Mouse (Mus musculus) cerebellum, adult 9-11 months (tissue): ENCODE data around the gene Pde11a.

Source experiments
- DNase-seq: peaks from one replicate; pipeline ENCODE4 v3.0.0; 2022

The Pde11a gene

DNA sequence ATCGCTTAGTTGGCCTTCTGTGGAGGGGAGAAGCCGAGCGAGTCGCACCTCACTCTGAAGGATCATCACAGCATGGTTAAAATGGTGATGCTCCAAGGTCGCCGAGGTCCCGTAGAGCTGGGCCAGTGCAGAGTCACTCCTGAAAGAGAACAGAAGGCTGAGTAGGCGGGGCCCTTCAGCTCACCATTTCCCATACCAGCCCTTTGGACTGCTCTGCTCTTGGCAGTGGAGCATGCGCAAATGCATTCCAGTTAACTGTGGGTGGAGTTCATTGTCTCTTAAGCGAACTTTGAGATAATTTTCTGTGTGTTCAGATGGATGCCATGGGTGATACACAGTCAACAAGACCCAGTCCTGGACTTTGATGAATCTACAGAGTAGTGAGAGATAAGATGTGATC, 288.5 kb downstream of the Pde11a start:
- DNase-seq: no peak

DNA sequence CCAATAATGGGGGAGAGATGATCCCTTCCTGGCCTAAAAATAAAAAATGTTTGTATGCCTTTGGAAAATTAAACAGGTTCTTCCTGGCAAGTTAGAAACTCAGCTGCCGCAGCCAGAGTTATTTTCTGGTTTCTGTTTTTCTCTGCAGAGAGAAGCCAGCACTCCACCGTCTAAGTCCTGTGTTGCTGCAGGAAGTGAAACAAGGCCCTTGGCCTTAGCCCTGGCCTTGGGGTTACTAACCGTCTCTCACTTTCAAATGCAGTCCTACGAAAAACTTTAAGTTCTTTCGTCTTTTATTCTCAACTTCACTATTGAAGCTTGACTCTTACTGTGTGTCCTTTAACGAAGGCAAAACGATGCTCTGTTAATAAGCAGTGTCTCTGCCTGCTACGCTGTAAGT, 289.0 kb downstream of the Pde11a start:
- no peak for DNase-seq

DNA sequence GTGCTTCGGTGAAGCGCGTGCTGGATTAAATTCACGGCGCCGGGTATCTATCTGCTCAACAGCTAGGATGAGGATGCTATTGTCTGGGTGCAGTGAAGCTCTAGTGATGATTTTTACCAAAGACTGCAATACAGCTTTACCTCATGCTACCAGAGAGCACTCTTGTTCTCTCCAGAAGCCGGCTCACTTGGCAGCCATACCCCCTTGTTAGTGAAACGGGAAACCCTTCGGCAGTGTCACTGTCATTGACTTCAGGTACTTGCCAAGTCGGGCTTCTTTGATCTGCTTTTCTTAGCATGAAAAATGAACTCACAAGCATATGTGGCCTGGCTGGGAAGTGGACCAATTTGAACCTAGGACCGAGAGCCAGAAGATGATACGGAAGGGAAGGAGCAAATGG, 290.8 kb downstream of the Pde11a start:
- no peak for DNase-seq

DNA sequence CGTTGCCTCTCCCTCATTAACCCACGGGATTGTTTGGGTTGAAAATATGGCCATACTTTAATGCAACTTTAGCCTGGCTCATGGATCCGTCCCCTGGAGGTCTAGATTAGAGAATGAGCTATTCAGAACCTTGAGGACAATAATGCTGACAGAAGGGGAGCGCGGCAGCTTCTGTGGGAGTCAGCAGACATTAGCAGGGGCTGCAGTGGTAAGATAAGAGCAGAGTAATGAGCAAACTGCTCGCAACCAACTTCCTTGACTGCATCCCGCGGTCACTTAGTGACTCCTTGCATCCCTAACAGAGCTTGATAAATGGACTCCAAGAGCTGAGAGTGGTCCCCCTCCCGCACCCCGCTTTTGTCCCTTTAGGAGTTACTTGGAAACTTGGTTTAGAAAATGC, 296.4 kb downstream of the Pde11a start:
- DNase-seq: no peak

DNA sequence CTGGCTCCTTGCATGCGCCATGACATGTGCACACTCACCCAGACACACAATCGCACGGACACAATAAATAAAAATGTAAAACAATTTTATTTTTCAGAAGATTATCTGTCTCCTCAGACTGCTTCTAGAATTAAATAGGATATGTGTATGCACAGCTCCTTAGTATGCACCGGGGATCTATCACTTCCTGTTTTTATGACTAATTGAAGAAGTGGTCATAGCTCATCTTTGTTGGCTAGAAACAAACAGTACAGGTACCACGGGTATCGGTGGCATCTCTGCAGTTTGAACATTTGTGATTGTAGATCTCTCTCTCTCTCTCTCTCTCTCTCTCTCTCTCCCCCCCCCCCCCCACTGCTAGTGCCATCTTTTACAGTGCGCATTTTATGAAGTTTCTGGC, 298.5 kb downstream of the Pde11a start:
- no peak for DNase-seq

DNA sequence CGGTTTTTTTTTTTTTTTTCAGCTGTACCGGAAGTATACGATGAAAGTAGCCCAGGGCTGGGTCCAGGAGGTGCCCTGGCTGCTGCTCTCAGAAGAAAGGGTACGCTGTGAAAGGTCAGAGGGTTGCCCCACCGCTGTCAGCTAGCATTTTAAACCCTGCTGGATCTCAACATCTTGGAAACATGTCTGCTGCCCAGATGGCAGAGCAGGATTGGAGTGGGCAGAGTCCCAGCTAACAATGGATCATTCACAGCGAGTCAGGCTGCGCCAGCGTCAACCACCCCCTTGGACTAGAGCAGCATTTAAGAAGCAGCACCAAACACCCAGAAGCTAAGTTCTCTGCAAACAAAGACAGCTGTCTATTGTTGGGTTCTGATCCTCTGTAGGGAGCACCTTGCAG, 308.5 kb downstream of the Pde11a start:
- DNase-seq: peak; percentile 63

DNA sequence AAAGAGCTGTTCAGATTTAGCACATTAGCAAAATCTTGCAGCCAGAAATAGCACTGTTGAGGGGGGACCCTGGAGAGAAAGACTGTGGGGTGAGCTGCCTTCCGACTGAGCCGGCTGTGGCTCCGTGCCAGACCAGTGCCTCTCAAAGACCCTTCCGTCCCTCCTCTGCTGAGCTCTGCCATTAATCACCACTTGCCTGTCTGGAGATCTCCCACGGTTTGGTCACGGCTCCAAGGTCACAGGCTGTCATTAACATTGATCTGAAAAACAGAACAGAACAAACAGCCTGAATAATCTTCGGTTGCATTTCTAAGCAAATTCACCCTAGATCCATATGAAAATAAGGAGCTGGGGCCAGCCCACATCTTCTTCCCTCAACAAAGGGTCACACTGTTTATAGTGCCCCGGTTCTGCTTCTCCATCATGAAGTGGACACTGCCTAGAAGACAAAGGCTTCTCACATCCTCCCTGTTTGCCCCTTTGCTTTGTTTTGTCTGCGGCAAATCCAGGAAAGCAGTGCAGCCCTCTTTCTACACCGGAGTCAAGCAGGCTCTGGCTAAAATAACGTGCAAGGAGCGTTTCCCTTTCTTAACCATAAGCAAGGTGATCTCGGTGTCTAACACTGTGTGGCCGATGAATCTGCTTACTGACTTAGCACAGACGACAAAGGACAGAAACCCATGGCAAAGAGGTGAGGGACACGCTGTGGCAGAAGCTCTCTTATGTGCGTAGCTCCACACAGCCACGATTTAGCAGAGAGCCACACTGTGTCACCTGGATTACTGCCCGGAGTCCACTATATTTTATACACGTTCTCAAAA, 309.3 kb downstream of the Pde11a start:
- peak; percentile 40 for DNase-seq

DNA sequence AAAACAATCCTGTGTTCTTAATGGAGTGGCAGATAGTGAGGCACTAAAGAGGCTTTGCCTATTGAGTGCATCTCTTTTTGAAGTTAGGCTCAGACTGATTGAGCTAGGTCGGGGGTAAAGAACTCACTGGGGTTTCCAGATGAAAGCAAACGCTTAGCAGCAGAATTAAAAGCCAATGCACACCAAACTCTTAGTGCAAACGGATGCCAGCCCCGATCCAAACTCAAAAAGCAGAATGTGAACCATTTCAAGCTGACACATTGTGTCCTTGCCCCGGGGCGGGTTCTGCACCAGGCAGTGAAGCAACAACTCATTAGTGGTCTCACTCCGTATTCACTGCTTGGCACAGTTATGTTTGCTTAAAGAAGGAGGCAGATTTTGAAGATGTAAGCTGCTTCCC, 321.7 kb downstream of the Pde11a start:
- no peak for DNase-seq

DNA sequence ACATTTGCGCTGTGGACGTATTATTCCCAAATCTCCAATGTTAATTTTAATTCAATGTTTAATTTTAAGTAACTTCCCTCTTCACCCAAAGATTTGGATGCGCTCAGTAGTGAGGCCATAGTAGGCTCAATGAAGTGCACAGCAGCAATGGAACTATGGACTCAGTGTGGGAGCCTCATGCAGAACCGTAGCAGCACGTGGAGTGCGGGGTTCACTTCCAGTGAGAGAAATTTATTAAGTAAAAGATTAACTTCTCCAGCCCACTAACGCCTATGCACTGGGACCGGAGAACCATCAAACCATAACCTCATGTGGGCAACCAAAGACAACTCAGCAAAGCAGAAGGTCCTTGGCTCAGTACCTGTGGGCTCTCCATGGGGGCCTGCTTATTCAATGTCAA, 322.4 kb downstream of the Pde11a start:
- DNase-seq: no peak

DNA sequence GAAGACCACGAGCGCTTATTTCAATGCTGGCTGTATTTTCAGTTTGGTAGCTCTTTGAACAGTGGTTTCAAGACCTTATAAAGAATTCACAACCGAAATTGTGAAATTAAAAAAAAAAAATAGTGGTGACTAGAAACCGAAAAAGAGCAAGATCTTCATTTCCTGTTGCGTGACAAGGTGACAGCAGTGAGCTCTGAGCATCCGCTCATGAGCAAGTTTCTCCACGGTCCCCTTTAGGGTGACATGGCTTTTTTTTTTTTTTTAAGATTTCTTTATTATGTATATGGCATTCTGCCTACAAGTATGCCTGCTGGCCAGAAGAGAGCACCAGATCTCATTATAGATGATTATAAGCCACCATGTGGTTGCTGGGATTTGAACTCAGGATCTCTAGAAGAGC, 323.1 kb downstream of the Pde11a start:
- no peak for DNase-seq

DNA sequence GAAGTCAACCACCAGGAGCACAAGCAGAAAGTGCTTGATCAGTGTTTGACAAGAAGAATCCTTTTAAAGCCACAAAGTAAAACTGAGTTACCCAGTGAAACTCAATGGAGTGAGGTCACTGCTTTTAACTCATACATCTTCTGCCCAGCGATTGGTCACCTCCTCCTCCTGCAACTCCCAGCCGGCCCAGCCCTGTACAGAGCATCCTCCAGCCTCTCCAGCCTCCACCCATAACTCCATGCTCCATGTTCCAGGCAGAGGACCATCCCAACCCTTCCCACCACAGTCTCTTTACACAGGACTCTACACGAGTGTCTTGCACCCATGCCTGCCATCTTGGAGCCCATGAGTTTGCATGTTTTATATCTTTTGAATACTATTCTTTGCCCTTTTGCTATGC, 323.9 kb downstream of the Pde11a start:
- DNase-seq: no peak

DNA sequence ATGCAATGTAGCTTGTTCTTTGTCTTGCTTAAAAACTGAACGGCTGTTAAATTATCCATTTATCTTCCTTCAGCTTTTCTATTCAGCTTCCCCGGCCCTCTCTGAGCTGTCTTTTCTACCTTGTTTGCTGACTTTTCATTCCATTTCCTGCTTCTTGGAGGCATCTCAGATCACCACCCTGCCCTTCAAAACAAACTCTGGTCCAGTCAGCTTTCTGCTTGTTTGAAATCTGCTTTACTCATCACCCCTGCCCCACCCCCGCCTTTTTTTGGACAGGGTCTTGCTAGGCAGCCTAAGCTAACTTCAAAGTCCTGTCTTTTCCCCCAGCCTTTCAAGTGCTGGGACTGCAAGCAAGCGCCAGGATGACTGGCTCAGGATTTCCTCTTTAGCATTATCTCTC, 332.4 kb downstream of the Pde11a start:
- DNase-seq: no peak

DNA sequence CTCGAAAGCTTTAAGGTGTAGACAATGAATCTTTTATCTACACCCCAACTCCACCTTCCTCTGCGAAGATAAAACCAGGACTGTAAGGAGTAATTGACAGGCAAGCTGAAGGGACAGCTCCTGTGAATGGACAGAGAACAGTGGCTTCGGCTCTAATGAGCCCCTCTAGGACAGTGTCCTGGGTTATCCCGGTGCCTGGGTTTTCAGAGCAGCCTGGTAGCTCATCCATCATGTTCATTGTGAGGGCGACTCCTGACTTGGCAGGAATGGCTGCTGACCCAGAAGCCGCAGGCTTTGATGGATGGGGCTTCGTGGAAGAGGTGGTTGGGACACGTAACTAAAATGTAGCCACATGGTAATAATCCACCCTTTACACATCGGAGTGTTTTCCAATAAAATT, 335.7 kb downstream of the Pde11a start:
- no peak for DNase-seq

DNA sequence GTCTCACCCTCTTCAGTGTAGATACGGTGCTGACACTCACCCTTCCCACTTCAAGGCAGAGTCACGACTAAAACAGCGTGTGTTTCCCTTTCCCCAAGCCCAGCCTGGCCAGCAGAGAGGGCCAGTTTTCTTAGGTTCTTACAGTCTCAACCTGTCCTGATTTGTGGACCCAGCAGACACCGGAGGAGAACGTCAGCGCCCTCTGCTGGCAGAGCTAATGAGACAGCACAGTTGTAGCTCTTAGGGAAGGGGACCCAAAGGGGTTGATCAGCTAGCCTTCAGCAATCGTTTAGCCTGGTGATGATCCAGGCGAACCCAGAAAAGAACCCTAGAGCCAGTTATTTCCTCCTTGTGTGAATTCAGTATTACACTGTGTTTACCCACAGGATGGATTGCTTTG, 337.2 kb downstream of the Pde11a start:
- peak; percentile 24 for DNase-seq

DNA sequence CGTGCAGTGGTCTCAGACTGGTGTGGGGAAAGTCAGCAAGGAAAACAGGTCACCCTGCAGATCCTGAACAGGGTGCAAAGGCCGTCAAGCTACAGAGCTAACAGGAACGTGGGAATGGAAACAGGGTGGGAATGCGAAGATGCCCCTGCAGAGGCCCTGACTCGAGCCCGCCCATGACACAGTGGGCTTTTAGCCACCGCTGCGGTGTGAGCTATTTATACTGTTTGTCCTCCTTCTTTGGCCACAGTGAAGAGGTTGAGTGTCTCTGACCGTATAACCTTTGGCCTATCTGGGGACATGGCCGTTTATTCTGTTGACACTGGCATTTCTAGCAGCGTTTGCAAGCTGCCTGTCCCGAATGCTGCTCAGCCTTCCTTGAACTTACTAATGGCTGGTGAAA, 338.9 kb downstream of the Pde11a start:
- DNase-seq: no peak

DNA sequence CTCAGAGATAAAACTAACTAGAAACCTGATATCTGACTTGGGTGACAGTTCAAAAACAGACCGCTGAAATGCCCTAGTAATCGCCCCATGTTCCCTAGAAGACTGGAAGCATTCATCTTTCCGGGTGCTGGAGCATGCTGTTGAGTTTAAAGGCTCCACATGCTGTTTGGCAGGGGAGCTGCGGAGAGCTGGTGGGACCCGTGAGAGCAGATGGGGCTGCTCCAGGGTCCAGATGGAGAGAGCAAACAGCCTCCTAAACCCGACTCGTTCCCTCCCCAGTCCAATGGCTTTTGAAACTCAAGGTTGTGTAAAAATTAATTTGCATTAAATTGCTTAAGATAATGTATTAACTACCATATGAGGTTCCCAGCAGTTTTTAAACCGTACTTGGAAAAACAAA, 339.9 kb downstream of the Pde11a start:
- DNase-seq: peak; percentile 72

DNA sequence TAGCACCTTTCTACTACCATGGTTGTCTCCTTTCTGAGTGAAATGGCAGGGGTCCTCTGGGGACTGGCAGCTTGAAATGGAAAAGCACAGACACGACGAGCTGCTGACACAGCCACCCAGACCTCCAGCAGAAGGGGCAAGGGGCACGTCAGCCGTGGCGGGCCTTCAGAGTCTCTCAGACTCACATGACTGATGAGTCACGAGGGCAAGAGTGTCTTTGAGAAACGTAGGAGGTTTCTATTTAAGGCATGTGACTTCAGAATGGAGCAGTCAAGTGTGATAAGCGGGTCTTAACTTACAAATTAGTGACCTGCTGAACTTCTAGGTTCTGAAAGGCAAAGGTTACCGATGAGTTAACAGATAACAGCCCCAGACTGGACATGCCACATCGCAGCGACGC, 340.8 kb downstream of the Pde11a start:
- no peak for DNase-seq

DNA sequence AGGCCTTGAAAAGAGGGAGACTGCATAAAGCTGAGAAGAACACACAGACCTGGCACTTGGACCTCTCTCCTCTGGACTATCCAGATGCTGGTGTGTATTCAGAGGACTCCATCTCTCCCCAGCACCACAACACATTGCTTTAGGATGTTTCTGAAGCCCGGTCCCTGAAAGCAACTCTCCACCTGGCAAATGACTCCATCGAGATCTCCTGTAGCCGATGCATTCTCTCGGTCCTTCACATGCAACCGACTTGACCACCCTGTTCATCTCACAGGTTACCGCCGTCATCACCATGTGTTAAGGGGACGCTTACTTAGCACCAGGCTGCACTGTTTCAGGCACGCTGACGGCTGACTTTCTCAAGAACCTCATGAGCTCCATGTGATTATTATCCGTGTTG, 343.7 kb downstream of the Pde11a start:
- DNase-seq: no peak

DNA sequence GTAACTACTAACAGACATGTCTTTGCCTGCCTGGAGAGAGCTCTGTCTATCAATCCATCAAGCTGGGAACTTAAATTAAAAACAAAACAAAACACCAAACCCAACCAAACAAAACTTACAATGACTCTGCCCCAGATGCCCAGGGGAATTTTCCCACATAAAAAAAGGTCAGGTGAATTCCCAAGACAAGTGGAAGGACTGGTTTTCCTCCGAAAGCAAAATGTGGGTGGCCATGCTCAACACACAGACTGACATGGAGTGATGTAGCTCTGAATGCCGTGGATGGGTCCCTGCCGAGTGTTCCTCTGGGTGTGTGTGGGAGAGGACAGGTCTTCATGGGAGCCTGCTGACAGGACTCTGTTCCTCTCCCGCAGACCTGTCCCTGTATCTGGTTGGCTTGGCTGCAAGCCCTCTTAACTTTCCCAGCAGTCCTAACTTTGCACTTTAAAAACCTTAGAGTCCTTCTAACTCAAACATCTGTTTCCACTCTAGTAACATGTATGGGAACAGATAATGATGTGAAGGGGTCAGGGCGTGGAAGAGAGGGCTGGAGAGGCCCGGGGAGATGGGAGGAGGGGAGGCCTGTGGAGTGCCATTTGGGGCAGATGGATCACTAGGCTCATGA, 346.9 kb downstream of the Pde11a start:
- DNase-seq: no peak

DNA sequence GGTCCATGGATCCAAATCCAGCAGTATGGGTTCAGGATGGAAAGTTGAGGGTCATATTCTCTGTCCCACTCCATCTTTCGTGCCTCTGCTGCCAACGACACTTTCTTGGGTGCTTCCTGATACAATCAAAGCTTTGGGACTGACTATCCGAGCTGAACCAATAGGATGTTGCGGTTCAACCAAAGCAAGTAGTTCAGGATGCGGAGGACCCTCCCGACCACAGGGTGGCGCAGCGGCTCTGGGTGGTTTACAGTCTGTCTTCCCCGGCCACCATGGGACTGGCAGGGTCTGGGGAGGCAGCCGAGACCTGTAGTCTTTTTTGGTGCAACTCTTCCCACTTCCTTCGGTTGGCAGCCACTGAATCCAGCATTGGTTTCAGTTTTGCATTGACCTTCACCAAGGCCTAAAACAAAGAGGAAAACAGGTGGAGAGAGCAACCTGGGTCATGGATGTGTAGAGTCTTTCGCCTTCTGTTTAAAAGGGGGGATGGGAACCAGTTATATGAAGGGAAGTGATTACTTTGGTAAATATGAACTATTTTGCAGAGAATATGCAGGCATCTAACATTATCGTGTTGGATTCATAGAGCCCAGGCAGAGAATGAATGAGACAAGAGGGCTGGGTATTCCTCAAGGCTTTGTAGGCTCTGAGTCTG, 347.6 kb downstream of the Pde11a start:
- peak; percentile 39 for DNase-seq

DNA sequence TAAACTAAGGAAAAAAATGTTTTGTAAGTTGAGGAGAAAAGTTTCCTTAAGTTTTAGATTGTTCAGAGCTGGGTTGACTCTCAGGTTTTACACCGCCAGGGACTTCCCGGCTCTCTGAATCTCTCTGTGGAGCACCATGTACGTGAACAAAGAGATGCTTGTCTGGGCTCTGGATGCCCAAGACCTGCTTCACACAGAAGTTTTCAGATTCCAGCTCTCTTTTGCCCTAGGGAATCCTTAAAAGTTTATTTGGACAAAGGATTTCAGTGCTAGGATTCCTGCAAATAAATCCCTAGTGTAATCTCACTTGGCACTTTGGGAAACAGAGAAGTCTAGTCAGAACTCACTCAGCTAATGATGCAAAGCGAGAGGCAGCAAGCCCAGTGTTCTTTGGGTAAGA, 348.9 kb downstream of the Pde11a start:
- DNase-seq: no peak

DNA sequence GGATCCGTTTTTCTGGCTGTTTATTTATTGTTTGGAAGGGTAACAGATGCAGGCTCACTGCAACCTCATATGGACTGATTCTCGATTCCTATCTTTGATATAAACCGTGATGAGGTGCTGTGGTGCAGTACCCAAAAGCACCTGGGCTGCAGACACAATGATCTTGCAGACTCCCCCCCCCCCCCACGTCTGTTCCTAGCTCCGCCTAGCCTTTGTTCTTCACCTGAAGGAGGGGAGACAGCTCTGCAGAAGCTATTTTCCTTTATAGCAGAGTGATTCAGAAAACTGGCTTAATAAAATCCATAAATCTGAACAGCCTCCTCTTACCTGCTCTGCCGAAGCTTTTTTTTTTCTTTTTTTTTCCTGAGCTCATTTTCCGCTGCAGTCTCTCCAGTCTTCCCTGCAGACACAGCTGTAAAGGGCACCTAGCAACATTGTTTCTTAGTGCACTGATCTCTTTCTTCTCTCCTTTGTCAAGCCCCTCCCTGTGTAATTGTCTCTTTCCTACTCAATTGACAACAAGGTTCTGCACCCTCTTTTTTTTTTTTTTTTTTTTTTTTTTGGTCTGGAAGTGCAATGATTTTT, 349.7 kb downstream of the Pde11a start:
- no peak for DNase-seq

DNA sequence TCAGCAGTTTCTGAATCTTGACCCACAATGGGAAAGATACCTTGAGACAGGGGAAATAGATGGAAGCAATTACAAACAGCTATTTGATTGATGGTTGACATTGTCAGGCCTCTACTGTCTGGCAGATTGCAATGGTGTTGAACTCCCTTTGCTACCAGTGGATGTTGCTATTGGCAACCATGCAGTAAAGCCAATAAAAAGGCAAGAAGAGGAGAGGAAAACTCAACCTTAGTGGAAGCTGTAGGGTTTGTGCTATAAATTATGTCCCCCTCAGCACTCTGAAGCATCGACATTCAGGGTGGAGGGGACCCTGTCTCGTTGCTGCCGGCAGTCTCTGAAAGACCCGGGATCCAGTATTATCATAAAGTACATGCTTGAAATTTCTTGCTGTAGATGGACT, 350.2 kb downstream of the Pde11a start:
- no peak for DNase-seq

DNA sequence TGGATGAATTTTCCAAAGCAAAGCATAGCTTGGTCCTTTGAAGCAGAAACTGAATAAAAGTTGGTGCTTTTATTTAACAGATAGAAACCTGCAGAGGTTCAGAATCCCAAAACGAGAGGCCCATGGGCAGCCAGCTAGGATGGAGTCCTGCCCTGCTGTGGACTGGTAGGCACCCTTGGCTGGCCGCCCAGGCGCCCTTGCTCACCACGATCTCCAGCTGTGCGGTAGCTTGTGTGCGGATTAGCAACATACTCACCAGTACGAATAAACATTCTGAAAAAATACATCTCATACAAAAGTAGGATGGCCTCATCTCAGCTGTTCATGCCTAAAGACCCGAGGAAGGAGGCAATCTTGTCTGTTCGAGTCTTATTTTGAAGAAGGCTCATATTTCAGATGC, 350.8 kb downstream of the Pde11a start:
- DNase-seq: no peak
